Comparison of ENCODE assay signal across 22 mouse cellular contexts in the genomic region with DNA sequence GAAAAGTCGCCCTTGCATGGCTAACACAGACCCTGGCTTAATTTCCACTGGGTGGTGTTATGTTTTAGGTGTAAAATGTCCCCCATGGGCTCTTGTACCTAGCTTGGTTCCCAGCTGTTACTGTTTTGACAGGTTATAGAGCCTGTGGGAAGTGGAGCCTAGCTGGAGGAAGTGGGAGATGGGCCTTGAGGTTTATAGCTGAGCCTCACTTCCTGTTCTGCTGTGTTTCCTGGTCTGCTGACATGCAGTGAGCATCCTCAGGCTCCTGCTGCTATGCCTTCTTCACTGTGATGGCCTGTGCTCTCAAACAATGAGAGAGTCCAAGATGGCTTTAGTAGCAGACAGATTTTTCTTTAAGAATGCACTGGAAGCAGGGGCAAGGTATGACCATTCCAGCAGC.
A peak's percentile ranks its signal among the peaks of the same experiment; 100 is the strongest.
DNase-seq lines count a peak whose midpoint lies in the region; ATAC-seq and TF ChIP-seq lines count a peak whose summit lies in the region.
"Had no signal": no experiment of that assay in that cellular context is flagged by ENCODE, and none has a peak within 500 bp of the region (broad histone marks: within the 10 kb centered on the region; RNA-seq: fewer than 3 reads in every experiment).

No protein-coding gene starts in this region.

- peak; percentile 9 for DNase-seq in layer of hippocampus, adult 9-11 months
- DNase-seq in layer of hippocampus, adult 9-10 months (ENCODE audit: low spot score): no peak
- peak; percentile 33 for DNase-seq in T-cell, adult 2 months (ENCODE audit: low spot score)
- DNase-seq in thymus, postnatal 25 days: peak; percentile 48
- no peak for DNase-seq in adrenal gland, adult 18-20 months (ENCODE audit: low spot score in 2 of 2)
- DNase-seq in kidney, postnatal 4 days: no peak
- no peak for DNase-seq in kidney, adult 2 months
- DNase-seq: cerebellum, postnatal 25 days; gastrocnemius, postnatal 25 days; heart, postnatal 14 days; kidney, adult 9 months; layer of hippocampus, postnatal 36 days; left cerebral cortex, postnatal 4 days; lung, embryonic 14.5 days; retina, postnatal 1 day; right cerebral cortex, postnatal 4 days had no signal

- no peaks in the 10 kb centered on the region for H3K4me1 ChIP-seq in kidney, adult 2 months (ENCODE audit: control insufficient read depth, insufficient read depth, low read length)
- H3K4me1 ChIP-seq: forebrain, embryonic 13.5 days; hindbrain, embryonic 15.5 days; liver, embryonic 12.5 days; neural tube, embryonic 13.5 days had no signal

- no peak for TF ChIP-seq CTCF in kidney, adult 2 months (conservative IDR thresholded peaks at IDR 0.05; ENCODE audit: insufficient read depth, insufficient read length, low read depth, low read length)

- WGBS in kidney, adult 2 months: 94% methylated on average over 1 of the region's 1 CpGs

- H3K27me3 ChIP-seq in kidney, adult 2 months (replicated peaks; ENCODE audit: control insufficient read depth, insufficient read depth, low read length): no peaks in the 10 kb centered on the region
- H3K27me3 ChIP-seq: forebrain, embryonic 13.5 days; hindbrain, embryonic 15.5 days; liver, embryonic 12.5 days; neural tube, embryonic 13.5 days; Patski had no signal

- no peak overlapping the region for H3K27ac ChIP-seq in kidney, adult 2 months (ENCODE audit: insufficient read depth, low read depth, low read length)
- H3K27ac ChIP-seq: forebrain, embryonic 13.5 days; hindbrain, embryonic 15.5 days; liver, embryonic 12.5 days; neural tube, embryonic 13.5 days had no signal

- ATAC-seq in megakaryocyte progenitor cell, adult 5-6 weeks (replicated peaks; ENCODE audit: poor library complexity): peak; percentile 81
- ATAC-seq: forebrain, embryonic 13.5 days; liver, embryonic 12.5 days; Patski had no signal

- H3K36me3 ChIP-seq in kidney, adult 2 months (ENCODE audit: control insufficient read depth, insufficient read depth, low read length): no peaks in the 10 kb centered on the region
- H3K36me3 ChIP-seq: hindbrain, embryonic 15.5 days; liver, embryonic 12.5 days; neural tube, embryonic 13.5 days had no signal

- no peak overlapping the region for H3K4me3 ChIP-seq in kidney, adult 2 months (ENCODE audit: insufficient read depth, low read depth, low read length)
- H3K4me3 ChIP-seq: forebrain, embryonic 13.5 days; hindbrain, embryonic 15.5 days; liver, embryonic 12.5 days; neural tube, embryonic 13.5 days had no signal

- TF ChIP-seq POLR2A in kidney, adult 2 months (IDR thresholded peaks at IDR 0.05; ENCODE audit: low read depth, low read length): no peak

Comparison
In these comparisons a context has a peak if more than half of its experiments do, and no peak if none do; other contexts are left out.
1. DNase-seq: peak in layer of hippocampus, adult 9-11 months (single experiment), T-cell, adult 2 months (single experiment) and thymus, postnatal 25 days (single experiment); none in layer of hippocampus, adult 9-10 months (single experiment), adrenal gland, adult 18-20 months (0 of 2), kidney, postnatal 4 days (0 of 2) and kidney, adult 2 months (single experiment).